Mouse (Mus musculus): ENCODE measurements around the gene Col8a2. TPM values are rescaled to one million over a fixed set of nuclear protein-coding genes. Genes with fewer than 3 reads are reported as not detected.

Gene Col8a2
- polyA plus RNA-seq, 1 experiment from 2014 or later = 5.4 TPM

DNA sequence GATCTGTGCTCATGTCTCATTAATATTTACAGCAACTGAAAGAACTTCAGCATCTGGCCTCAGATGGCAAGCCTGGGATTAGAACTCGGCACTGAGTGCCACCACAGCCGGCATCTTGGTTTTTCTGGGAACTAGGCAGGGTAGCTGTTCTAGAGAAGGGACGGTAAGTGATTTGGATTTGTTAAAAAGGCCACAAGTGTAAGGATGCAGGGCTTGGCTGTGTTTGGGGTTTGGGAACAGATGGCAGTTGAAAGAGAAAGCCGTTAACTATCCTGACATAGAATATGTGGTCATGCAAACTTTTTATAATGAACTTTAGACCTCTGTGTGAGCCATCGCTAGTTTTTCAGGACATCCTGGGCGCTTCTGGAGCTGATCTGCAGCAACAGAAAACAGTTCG lies 24.9 kb upstream of the Col8a2 start:
- Histone ChIP-seq H3K36me3 (no peaks in the 10 kb centered on the region), H3K4me1 (peaks cover 56% of the 10 kb centered on the region), H3K9ac (no peak overlapping the region), H3K4me3 (no peak overlapping the region), H3K4me2 (peak overlapping the region; percentile 25; the same call in 1 of the 2 replicates), H3K9me3 (no peaks in the 10 kb centered on the region), H3K27me3 (no peaks in the 10 kb centered on the region), H3K27ac (no peak overlapping the region; the same call in 1 of the 2 replicates)
- ATAC-seq (ENCODE audit: borderline replicate concordance, extremely low read depth, low FRiP score, low TSS enrichment) = no peak
- 38% methylated on average over 7 of the region's 7 CpGs for WGBS

DNA sequence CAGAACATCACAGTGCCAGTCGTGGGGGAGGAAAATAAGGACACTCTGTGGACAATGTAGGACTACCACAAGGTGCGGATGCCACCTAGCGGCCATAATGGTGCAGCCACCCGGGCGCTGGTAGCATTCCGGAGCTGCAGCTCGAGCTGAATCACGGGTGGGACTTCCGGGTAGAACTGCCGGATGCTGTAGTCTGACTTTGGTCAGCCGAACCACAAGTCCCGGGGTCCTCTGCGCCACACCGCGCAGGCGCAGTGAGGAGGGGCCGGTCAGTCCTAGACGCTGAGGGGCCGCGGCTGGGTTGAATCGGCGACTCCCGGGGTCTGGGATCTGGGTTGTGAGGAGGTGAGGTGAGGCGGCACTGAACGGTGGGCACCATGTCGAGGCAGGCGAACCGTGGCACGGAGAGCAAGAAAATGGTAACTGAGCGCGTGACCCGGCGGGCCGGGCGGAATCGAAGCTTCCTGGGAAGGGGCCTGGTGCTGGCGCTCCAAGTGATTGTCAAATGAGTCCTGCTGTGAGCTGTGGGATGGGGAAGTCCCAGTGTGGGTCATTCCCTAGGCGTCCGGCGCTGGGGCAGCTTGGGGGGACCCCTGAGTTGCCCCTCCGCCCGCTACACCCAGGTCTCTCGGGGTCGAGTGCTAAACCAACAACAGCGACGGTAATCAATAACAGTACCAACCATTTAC lies 24.3 kb upstream of the Col8a2 start, which contains the start of gene Trappc3:
Trappc3 (plus strand) TSS at position 207 of the 689 bp plus-strand sequence.
- no peaks in the 10 kb centered on the region for H3K27me3 ChIP-seq
- under 1% methylated on average over 46 of the region's 46 CpGs for WGBS
- peak within 1 kb of the TSS; percentile 81 for H3K4me2 ChIP-seq
- peak; percentile 89 for ATAC-seq (ENCODE audit: borderline replicate concordance, extremely low read depth, low FRiP score, low TSS enrichment)
- peak within 1 kb of the TSS; percentile 66 for H3K4me3 ChIP-seq
- peaks cover 50% of the 10 kb centered on the region for H3K4me1 ChIP-seq
- no peaks in the 10 kb centered on the region for H3K9me3 ChIP-seq
- H3K27ac ChIP-seq = peak within 1 kb of the TSS; percentile 97
- H3K36me3 ChIP-seq = no peaks in the 10 kb centered on the region
- H3K9ac ChIP-seq = peak within 1 kb of the TSS; percentile 87

DNA sequence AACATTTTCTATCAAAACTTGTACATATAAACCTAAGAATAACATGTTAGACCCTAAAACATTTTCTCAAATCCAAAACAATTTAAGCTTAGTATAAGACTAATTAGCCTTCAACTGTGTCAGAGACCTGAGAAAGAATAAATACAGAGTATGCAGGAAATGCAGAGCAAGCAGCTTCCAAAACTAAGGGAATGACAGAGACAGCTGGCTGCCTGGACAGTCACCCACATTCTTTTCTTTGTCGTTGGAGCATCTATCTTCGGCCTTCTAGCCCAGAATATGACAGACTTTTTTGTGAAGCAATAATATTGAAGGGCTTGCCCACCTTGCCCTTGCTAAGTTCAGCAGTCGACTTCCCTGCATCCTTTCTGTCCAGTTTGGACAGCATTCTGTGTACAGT lies 17.3 kb upstream of the Col8a2 start:
- no peak for ATAC-seq (ENCODE audit: borderline replicate concordance, extremely low read depth, low FRiP score, low TSS enrichment)
- H3K4me2 ChIP-seq = no peak overlapping the region
- no peak overlapping the region for H3K27ac ChIP-seq
- H3K9me3 ChIP-seq = no peaks in the 10 kb centered on the region
- H3K4me1 ChIP-seq = no peaks in the 10 kb centered on the region
- H3K4me3 ChIP-seq = no peak overlapping the region
- H3K9ac ChIP-seq = no peak overlapping the region
- H3K36me3 ChIP-seq = peaks cover 16% of the 10 kb centered on the region
- 57% methylated on average over 3 of the region's 3 CpGs for WGBS
- H3K27me3 ChIP-seq = no peaks in the 10 kb centered on the region

DNA sequence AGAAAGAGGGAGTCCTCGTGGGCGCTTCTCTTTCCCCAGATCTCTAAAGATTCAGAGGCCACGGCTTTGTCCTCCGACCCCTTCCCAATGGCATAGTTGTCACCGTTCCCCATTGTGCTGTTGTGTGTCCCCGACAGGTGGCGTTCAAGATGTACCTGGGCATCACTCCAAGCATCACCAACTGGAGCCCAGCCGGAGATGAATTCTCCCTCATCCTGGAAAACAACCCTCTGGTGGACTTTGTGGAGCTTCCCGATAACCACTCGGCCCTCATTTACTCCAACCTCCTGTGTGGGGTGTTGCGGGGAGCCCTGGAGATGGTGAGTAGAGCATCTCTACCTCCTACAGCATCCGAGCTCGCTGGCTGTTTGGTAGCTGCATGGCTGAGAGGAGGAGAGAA lies 12.8 kb upstream of the Col8a2 start:
- Histone ChIP-seq H3K4me3 (no peak overlapping the region), H3K27me3 (no peaks in the 10 kb centered on the region), H3K4me2 (no peak overlapping the region), H3K36me3 (peaks cover 26% of the 10 kb centered on the region), H3K9ac (no peak overlapping the region), H3K27ac (no peak overlapping the region), H3K4me1 (no peaks in the 10 kb centered on the region), H3K9me3 (no peaks in the 10 kb centered on the region)
- no peak for ATAC-seq (ENCODE audit: borderline replicate concordance, extremely low read depth, low FRiP score, low TSS enrichment)
- WGBS = 80% methylated on average over 13 of the region's 13 CpGs

DNA sequence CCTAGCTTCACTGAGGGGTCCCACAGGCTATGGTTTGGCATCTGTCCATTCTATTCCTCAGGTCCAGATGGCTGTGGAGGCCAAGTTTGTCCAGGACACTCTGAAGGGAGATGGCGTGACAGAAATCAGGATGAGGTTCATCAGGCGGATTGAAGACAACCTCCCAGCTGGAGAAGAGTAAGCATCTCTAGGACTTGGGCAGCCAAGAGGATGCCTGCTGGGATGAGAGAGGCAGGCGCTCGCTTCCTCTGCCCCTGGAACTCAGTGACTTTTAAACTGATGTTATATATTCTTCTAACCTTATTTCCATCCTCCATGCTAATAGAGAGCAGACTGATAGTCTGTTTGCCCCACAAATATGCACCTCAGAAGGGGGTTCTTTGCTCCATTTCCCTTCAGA lies 11.5 kb upstream of the Col8a2 start:
- Histone ChIP-seq H3K36me3 (peaks cover 26% of the 10 kb centered on the region), H3K9me3 (no peaks in the 10 kb centered on the region), H3K27me3 (no peaks in the 10 kb centered on the region), H3K4me2 (no peak overlapping the region), H3K27ac (no peak overlapping the region), H3K4me3 (no peak overlapping the region), H3K9ac (no peak overlapping the region), H3K4me1 (no peaks in the 10 kb centered on the region)
- ATAC-seq (ENCODE audit: borderline replicate concordance, extremely low read depth, low FRiP score, low TSS enrichment) = no peak
- WGBS = 90% methylated on average over 4 of the region's 4 CpGs

DNA sequence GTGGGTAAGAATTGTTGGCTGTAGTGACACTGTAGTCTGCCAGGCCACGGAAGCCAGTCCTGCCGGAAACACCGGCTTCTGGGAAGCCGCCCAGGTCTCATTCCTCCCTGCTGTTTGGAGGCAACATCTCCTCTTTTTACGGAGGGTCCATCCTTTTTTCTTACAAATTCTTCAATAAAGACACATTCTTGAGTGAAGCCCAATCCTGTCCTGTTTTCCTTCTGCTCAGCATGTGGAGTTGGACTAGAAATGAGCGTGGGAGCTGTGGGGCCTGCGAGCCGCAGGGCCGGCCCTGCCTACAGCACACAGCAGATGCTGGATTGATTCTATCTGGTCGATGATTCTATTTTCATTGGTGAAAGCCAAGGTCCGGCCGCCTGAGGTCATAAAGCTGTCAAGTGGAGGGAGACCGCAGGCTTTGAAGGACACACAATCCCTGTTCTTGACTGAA lies 10.9 kb upstream of the Col8a2 start:
- Histone ChIP-seq H3K27ac (no peak overlapping the region), H3K36me3 (peaks cover 26% of the 10 kb centered on the region), H3K4me2 (no peak overlapping the region), H3K27me3 (no peaks in the 10 kb centered on the region), H3K4me3 (no peak overlapping the region), H3K9me3 (no peaks in the 10 kb centered on the region), H3K4me1 (no peaks in the 10 kb centered on the region), H3K9ac (no peak overlapping the region)
- WGBS = 83% methylated on average over 13 of the region's 13 CpGs
- no peak for ATAC-seq (ENCODE audit: borderline replicate concordance, extremely low read depth, low FRiP score, low TSS enrichment)

DNA sequence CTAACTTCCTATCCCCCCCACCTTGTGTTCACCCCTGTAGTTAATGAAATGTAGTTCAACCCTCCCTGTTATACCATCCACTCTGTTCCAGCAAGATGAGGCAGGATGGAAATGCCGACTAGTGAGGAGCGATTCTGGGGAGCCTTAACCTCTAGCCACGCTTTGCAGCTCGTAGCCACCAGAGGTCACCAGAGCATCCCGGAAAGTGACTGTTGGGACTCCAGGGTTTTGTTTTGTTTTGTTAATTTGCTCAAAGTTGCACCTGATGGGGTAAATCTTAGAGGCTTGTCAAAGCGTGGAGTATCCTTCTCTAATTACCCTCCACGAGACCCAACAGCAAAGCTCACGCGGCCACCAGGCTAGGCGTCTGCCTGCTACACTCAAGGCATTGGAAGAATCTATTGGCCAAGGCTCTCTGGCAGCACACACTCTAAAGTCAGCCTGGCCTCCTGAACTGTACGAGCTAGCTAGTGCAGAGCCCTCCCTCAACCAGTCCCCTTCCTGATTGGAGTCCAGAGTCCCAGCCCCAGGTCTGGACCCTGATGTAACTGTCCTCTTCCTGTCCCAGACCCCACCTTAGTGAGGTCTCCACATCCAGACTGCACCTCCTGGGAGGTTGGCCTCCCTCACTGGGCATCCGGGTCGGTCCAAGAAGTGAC lies 8.6 kb upstream of the Col8a2 start:
- Histone ChIP-seq H3K4me3 (no peak overlapping the region), H3K4me2 (peak overlapping the region; percentile 34), H3K27ac (no peak overlapping the region), H3K9me3 (no peaks in the 10 kb centered on the region), H3K9ac (no peak overlapping the region), H3K4me1 (0 out of 2 replicates have a peak, but pooled peaks cover 2% of the 10 kb centered on the region), H3K36me3 (peaks cover 21% of the 10 kb centered on the region), H3K27me3 (no peaks in the 10 kb centered on the region)
- ATAC-seq (ENCODE audit: borderline replicate concordance, extremely low read depth, low FRiP score, low TSS enrichment) = no peak
- 11% methylated on average over 13 of the region's 13 CpGs for WGBS

DNA sequence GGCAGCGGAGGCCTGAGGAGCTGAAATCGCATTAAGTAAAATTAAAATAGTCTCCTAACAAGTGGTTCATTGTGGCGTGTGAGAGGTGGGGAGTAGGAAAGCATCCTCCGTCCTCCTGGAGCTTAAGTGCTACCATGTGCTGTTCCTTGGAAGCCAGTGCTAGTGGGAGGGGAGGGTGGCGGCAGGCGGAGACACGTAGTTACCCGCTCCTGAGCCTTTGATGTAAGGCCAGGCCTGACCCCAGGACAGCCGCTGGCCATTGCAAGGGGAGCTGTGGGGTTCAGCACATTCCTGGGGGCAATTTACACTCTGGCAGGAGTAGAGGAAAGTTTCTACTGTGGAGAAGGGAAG lies 8.1 kb upstream of the Col8a2 start:
- no peak for ATAC-seq (ENCODE audit: borderline replicate concordance, extremely low read depth, low FRiP score, low TSS enrichment)
- no peak overlapping the region for H3K9ac ChIP-seq
- H3K27me3 ChIP-seq = no peaks in the 10 kb centered on the region
- H3K4me2 ChIP-seq = no peak overlapping the region
- H3K27ac ChIP-seq = no peak overlapping the region
- H3K4me3 ChIP-seq = no peak overlapping the region
- 0 out of 2 replicates have a peak, but pooled peaks cover 2% of the 10 kb centered on the region for H3K4me1 ChIP-seq
- 35% methylated on average over 9 of the region's 9 CpGs for WGBS
- H3K36me3 ChIP-seq = peaks cover 17% of the 10 kb centered on the region
- no peaks in the 10 kb centered on the region for H3K9me3 ChIP-seq

DNA sequence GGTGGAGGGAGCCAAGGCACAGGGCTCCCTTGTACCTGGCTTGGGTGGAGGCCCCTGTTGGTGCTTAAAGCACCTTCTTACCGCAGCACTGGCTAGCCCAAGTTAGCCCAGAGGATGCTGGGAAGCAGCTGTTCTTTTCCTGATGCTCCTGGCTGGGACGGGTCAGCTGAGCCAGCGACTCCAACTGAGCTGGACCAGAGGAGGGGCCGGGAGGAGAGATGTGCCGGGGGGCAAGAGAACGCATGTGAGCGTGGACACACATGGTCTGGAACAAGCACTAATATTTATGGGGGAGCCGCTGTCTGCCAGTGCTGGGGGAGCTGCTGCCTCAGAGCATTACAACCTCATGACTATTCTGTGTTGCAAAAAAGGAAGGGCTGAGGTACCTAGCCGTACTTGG lies 7.6 kb upstream of the Col8a2 start:
- Histone ChIP-seq H3K36me3 (peaks cover 13% of the 10 kb centered on the region), H3K4me2 (no peak overlapping the region), H3K9me3 (no peaks in the 10 kb centered on the region), H3K9ac (no peak overlapping the region), H3K27me3 (no peaks in the 10 kb centered on the region), H3K27ac (no peak overlapping the region), H3K4me3 (no peak overlapping the region), H3K4me1 (0 out of 2 replicates have a peak, but pooled peaks cover 2% of the 10 kb centered on the region)
- WGBS = 67% methylated on average over 9 of the region's 9 CpGs
- ATAC-seq (ENCODE audit: borderline replicate concordance, extremely low read depth, low FRiP score, low TSS enrichment) = no peak

DNA sequence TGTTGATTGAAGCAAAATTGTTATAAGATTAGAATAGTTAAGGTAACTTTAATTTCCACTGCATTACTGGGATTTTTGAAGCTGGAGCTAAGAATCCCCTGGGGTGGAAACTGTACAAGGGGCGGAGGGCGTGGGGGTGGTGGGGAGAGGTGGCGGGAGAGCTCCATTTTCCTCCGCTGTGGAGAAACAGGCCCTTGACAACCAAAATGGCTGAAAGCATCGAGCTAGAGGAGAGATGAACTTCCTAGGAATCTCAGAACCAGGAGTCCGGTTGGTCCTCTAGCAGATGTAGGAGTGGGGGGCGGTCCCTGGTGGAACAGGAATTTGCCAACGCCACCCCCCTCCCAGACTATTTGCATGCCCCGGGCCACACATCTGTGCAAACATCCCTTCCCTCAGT lies 4.9 kb upstream of the Col8a2 start:
- no peak for ATAC-seq (ENCODE audit: borderline replicate concordance, extremely low read depth, low FRiP score, low TSS enrichment)
- Histone ChIP-seq H3K4me2 (no peak overlapping the region), H3K27ac (no peak overlapping the region), H3K36me3 (no peaks in the 10 kb centered on the region), H3K27me3 (peaks cover 16% of the 10 kb centered on the region), H3K4me3 (no peak overlapping the region), H3K9ac (no peak overlapping the region), H3K4me1 (peaks cover 8% of the 10 kb centered on the region), H3K9me3 (no peaks in the 10 kb centered on the region)
- WGBS = 47% methylated on average over 9 of the region's 9 CpGs

DNA sequence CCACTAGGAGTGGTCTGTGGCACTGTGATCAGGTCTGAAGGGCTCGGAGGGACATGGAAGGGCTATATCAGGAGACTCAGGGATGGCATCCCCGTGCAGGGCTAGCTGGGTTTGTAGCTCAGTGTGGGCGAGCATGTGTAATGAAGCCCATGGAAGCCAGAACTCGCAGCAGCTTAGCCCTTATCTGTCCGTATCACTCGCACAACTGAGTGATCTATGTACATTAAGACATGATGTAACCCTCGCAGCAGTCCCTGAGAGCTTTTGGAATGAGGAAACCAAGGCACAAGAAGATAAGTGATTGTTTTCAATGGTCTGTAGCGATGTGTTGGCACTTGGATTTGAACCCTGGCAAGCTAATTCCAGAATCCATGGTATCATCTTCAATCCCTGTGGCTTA lies 3.0 kb upstream of the Col8a2 start:
- Histone ChIP-seq H3K27ac (no peak overlapping the region), H3K9ac (no peak overlapping the region), H3K4me3 (no peak overlapping the region), H3K9me3 (no peaks in the 10 kb centered on the region), H3K27me3 (peaks cover 34% of the 10 kb centered on the region), H3K4me2 (no peak overlapping the region), H3K36me3 (no peaks in the 10 kb centered on the region), H3K4me1 (peaks cover 20% of the 10 kb centered on the region)
- 69% methylated on average over 8 of the region's 8 CpGs for WGBS
- no peak for ATAC-seq (ENCODE audit: borderline replicate concordance, extremely low read depth, low FRiP score, low TSS enrichment)

DNA sequence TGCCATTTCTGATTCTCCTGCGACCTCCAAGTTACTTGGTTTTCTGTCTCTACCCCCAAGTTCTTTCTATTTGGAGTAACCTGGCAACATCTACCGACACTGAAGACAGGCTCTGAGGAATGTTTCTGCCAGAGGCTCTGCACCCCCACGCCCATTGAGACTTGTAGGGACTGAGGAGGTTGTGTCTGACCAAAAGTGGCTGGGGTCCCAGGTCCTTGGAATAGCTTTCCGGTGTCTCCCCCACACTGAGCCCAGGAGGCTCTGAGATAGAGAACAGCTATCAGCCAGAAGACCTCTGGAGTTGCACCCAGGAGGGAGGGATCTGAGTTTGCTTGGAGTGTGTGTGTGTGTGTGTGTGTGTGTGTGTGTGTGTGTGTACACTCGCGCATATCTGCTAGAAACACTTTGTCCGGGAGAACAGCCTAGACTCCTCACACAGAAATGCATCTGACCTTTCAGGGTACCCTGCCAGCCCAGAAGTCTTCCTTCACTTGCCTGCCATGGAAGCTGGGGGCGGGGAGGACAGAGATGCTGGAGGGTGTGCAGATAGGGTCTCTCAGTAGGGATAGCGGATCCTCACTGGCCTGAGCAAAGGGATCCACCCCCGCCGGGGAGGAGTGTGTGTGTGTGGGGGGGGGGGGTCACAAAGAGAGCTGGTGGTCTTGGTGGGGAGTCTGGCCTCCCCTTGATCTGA lies 856 bp downstream of the Col8a2 start:
- Histone ChIP-seq H3K27ac (no peak overlapping the region), H3K27me3 (peaks cover 46% of the 10 kb centered on the region), H3K9me3 (no peaks in the 10 kb centered on the region), H3K4me2 (peak overlapping the region; percentile 87), H3K4me3 (peak overlapping the region; percentile 49), H3K36me3 (no peaks in the 10 kb centered on the region), H3K4me1 (peaks cover 22% of the 10 kb centered on the region), H3K9ac (no peak overlapping the region)
- 16% methylated on average over 11 of the region's 11 CpGs for WGBS
- ATAC-seq (ENCODE audit: borderline replicate concordance, extremely low read depth, low FRiP score, low TSS enrichment) = peak; percentile 53; the same call in 1 of the 2 replicates

Data from lung, embryonic 15.5 days (tissue).